Mouse (Mus musculus) thymus, adult 2 months (tissue): ENCODE data around the gene Tex28.

ENCODE experiments used
- CTCF ChIP-seq: fragments of 200-500 bp; IDR thresholded peaks from 2 replicates; pipeline ENCODE4 v1.5.1; 2012; ENCODE audit warnings: mild to moderate bottlenecking, control low read depth, low read length, moderate library complexity, borderline replicate concordance; ENCODE audit not compliant: control insufficient read depth, poor library complexity, insufficient read depth; ENCODE audit errors: extremely low read depth
- POLR2A ChIP-seq: fragments of 200-500 bp; IDR thresholded peaks from 2 replicates; pipeline ENCODE4 v1.6.1; 2012; ENCODE audit warnings: mild to moderate bottlenecking, low read length, control low read depth, moderate library complexity; ENCODE audit not compliant: control insufficient read depth, poor library complexity, insufficient read depth; ENCODE audit errors: extremely low read depth

DNA sequence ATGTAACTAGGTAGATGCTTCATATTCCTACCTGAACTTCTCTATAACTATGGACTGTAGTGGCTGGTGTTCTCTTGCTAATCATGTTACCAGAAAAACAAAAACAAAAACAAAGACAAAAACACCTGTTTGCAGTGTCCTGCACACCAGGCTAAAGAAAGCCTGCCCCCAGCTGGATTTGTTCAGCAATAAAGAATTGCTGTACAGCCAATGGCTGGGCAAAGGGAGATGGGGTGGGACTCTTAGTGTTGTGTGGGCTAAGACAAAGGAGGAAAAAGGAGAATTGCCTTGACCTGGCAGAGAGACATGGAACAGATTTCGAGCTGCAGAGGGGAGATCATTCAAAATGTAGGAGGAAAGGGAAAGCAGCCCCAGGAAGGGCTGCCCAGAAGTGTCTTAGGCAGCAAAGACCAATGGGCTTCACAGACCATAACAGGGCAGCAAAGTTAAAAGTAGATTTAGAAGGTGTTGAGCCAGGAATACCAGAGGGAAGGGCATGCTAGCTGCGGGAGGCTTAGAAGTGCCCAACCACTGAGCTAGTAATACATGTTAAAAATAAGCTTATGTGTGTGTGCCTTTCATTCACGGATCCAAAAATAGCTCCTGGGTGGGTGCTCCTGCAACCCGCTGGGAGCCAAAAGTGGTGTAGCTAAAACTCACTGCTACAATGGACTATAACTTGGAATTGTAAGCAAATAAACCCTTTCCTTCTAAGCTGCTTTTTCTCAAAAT, 64.0 kb downstream of the Tex28 start:
- TF ChIP-seq CTCF: no peak
- TF ChIP-seq POLR2A: no peak
